Mouse (Mus musculus) adrenal gland, adult 8-10 months (tissue): ENCODE measurements around the gene Cyp3a13. TPM values are rescaled to one million over a fixed set of nuclear protein-coding genes. Genes with fewer than 3 reads are reported as not detected.
"Not testable (repeated sequence)": the region's sequence is repeated elsewhere in the genome, so short reads cannot be mapped to it uniquely, and the experiment has no call there.

ENCODE experiments used
- DNase-seq: peaks from one replicate; pipeline ENCODE4 v3.0.0; 2022
- total RNA-seq, 4 experiments: library from RNA; stranded (reverse); gene quantifications; 2 replicates each; pipeline ENCODE4 v1.2.4; 2022

The Cyp3a13 gene
- total RNA-seq, result under 1 TPM in 3 of 4 experiments, not detected in 1; 0.17 to 0.26 (median 0.22) TPM

DNA sequence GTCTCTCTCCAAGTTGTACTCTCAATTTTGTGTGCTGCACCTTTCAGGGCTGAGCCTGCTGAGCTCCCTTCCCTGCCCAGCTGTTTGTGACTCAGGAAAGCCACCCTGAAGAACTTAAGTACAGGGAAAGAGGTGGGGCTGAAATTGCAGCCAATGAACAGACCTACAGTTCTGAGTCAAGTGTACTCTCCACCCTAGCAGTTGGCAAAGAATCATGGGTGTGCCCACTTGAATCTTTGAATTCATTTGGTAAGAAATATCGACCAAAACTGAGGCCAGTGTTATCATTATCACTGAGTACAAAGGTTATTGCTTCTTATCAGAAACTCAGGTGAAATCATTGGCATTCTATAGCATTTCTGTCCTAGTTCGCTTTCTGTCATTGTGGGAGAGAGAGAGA is at the start of gene Cyp3a13:
Gene Cyp3a13 (minus strand): TSS at position 88 of the 400 bp plus-strand sequence.
- no peak for DNase-seq

DNA sequence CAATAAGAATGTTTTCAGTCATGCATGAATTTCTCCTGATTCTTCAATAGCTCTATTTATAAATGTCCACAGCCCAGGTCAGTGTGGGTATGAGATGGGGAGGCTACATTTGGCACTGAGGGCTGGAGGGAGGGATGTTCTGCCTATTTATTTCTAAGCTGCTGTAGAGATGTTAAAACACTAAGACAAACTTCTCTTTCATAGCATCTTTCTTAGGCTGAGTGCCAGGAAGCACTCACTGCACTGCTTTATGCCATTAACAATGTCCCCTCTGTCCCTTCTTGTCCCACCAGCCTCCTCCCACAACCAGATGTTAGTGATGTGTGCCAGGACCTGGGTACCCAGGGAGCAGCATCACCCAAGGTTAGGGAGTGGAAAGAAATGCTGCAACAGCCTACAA is 45.1 kb upstream of the Cyp3a13 start:
- no peak for DNase-seq

DNA sequence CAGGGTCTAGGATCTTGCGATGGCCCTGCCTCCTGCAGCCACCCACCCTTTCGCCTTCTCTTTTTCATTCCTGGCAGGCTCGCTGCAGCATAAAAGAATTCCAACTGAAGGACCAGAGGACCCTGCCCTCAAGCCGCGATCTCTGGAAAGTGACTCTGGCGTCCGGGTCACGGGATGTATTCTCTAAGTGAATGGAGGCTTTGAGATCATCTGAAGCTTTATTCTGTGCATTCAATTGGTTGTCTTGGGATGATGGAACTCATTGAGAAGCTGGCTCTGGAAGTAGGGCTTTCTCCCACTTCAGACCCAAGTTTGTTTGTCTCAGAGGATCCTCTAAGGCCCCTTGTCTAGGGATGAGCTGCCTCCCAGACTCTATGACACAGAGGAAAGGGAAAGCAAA is 41.5 kb upstream of the Cyp3a13 start, which contains the start of gene Gjc3:
Gene Gjc3 (minus strand): TSS at position 154 of the 400 bp plus-strand sequence.
- no peak for DNase-seq

- DNase-seq, result no peak
These were observed 35.0 kb upstream of the Cyp3a13 start for GRCm38 (mm10) chr5:137956404-137956803.

- no peak for DNase-seq
These were observed 29.8 kb upstream of the Cyp3a13 start for GRCm38 (mm10) chr5:137951218-137951617.

GRCm38 (mm10) chr5:137947303-137947702 is 25.9 kb upstream of the Cyp3a13 start:
- DNase-seq, result no peak

DNA sequence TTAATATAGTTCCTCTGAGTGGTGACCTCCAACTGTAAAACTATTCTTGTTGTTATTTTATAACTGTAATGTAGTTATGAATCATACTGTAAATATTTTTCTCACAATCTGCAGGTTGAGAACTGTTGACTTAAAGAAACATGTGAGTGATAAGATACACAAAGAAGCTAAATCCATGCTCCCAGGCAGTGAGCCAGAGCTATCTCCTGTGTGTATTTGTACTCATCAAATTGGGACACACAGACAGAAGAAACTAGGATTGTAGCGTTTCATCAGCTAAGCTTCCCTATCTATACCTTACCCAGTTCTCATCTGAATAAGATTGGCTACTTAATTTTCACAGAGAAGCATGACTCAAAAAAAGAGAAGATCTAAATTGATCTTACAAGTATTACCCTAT is 21.7 kb upstream of the Cyp3a13 start:
- DNase-seq, result no peak

GRCm38 (mm10) chr5:137940948-137941347 is 19.5 kb upstream of the Cyp3a13 start:
- DNase-seq, result no peak

DNA sequence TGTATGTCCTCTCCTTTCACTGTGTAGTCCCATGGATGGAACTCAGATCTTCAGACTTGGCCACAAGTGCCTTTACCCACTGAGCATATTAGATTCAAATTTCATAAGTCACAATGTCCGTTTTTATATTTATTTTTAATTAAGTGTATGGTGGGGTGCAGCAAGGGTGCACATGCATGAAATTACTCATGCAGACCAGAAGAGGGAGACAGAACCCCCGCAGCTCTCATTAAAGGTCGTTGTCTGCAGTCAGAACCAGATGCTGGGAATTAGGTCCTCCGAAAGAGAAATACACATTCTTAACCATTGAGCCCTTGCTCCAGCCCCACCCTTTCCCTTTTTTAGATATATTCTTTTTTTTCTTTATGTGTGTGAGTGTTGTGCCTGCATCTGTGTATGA is 15.8 kb upstream of the Cyp3a13 start:
- no peak for DNase-seq

- no peak for DNase-seq
These were observed 15.1 kb upstream of the Cyp3a13 start for GRCm38 (mm10) chr5:137936486-137936885.

- not testable (repeated sequence) for DNase-seq
These were observed 12.5 kb upstream of the Cyp3a13 start for GRCm38 (mm10) chr5:137933934-137934333.

- no peak for DNase-seq
These were observed 7.0 kb upstream of the Cyp3a13 start for GRCm38 (mm10) chr5:137928439-137928838.

- DNase-seq, result no peak
These were observed 752 bp upstream of the Cyp3a13 start for GRCm38 (mm10) chr5:137922171-137922570.

GRCm38 (mm10) chr5:137915550-137915949 is 5.9 kb downstream of the Cyp3a13 start:
- DNase-seq, result no peak

DNA sequence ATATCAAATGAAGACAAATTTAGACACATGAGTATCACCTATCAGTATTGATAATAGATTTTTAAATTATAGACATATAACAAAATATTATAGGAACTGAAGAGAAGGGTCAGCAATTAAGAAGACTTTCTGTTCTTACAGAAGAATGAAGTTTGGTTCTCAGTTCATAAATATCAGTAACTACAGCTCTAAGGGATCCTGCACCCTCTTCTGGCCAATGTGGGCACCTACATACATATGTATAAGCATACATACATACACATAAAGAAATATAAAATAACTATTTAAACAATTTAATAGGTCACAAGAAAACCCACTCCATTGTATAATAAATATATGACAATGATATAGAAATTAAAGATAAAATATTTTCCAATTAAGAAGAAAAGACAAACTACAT is 6.9 kb downstream of the Cyp3a13 start:
- no peak for DNase-seq

DNA sequence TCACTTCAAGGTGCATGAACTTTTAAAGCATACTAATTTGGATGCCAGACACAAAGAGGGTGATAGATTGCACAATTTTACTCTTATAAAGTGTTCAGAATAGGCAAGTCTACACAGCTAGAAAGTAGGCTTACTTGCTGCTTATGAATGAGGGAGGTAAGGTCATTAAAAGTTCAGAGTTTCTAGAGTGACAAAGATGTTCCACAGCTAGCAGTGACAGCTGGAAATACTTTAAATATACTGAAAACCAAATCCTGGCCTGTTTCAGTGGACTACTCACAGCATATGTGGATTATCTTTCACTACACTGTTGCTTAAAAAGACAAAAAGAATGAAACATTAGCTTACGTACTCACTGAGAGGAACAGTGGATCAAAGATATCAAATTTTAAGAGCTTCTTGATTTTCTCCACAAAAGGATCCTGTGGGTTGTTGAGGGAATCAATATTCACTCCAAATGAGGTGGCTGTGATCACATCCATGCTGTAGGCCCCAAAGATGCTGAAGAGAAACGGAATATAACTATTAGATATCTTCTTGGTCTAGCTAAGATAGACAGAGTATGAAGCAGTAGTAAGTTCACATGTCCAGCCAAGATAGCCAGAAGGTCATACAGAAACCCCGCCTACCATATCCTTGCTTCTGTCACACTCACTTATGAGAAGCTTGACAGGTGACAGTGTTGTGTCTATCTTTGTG is 11.7 kb downstream of the Cyp3a13 start:
- DNase-seq, result no peak

DNA sequence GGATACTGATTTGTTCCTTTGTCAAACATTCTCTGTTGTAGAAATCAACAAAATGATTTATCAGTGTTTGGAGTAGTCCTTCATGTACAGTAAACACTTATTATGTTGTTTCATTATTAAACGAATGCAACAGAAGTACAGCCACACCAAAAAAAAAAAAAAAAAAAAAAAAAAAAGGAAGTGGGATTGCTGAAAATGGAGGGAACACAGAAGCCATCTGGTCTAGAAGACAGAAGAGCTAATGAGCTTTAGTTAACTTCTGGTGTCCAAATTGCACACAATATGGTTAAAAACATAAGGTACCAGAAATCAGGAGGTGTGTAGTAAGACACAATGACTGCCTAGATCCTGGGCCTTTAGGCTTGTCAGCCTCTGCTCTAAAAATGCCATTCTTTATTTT is 23.6 kb downstream of the Cyp3a13 start:
- DNase-seq, result no peak

- DNase-seq, result no peak
These were observed 28.5 kb downstream of the Cyp3a13 start for GRCm38 (mm10) chr5:137892954-137893353.

DNA sequence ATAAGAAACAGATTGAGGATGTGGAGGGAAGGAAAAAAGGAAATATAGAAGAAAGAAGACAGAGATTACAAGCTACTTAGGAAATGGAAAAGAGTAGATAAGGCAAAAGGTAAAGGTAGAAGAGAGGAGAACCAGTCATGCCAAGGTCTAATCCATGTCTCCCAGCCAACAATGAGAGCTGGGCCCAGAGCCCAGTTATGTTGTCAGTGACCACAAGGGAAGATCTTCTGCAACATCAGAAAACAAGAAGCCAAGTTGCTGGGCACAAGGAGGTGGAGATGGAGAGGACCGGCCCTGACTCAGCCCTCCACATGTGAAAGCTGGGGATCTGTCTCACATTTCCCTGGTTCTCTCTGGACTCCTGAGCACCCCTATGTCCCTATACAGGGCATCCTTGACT is 33.8 kb downstream of the Cyp3a13 start:
- DNase-seq, result no peak

- peak; percentile 19 for DNase-seq
These were observed 35.5 kb downstream of the Cyp3a13 start for GRCm38 (mm10) chr5:137885894-137886293.

- peak; percentile 13 for DNase-seq
These were observed 38.1 kb downstream of the Cyp3a13 start for GRCm38 (mm10) chr5:137883345-137883744.

GRCm38 (mm10) chr5:137882922-137883321 is 38.5 kb downstream of the Cyp3a13 start:
- no peak for DNase-seq

- DNase-seq, result no peak
These were observed 43.6 kb downstream of the Cyp3a13 start for GRCm38 (mm10) chr5:137877860-137878259.

GRCm38 (mm10) chr5:137875054-137875453 is 46.4 kb downstream of the Cyp3a13 start:
- no peak for DNase-seq

- DNase-seq, result not testable (repeated sequence)
These were observed 49.1 kb downstream of the Cyp3a13 start for GRCm38 (mm10) chr5:137872381-137872702.
